Mouse (Mus musculus): ENCODE results near the gene Tll2. TPM values are rescaled to one million over a fixed set of nuclear protein-coding genes. Genes with fewer than 3 reads are reported as not detected.

The Tll2 gene
- polyA plus RNA-seq, 2 experiments = not detected

GRCm38 (mm10) chr19:41081589-41081988 lies 125.0 kb downstream of the Tll2 start:
- no peaks in the 10 kb centered on the region for H3K9me3 ChIP-seq (ENCODE audit: control insufficient read depth, low read length)
- no peak overlapping the region for H3K4me3 ChIP-seq (ENCODE audit: insufficient read depth in 1 of 2, low read depth in 2 of 2, low read length in 2 of 2)
- H3K27ac ChIP-seq = no peak overlapping the region
- WGBS (ENCODE audit: insufficient replicate concordance) = 56% methylated on average over 3 of the region's 3 CpGs
- no peaks in the 10 kb centered on the region for H3K4me1 ChIP-seq (replicated peaks; ENCODE audit: control insufficient read depth in 2 of 2, insufficient read depth in 2 of 2, low read length in 1 of 2)
- DNase-seq (ENCODE audit: low read depth in 3 of 3, low spot score in 3 of 3) = no peak
- no peaks in the 10 kb centered on the region for H3K36me3 ChIP-seq (replicated peaks; ENCODE audit: control insufficient read depth, insufficient read depth, low read depth)
- H3K27me3 ChIP-seq (ENCODE audit: control insufficient read depth, insufficient read depth, low read length) = no peaks in the 10 kb centered on the region
- no peak for ATAC-seq (ENCODE audit: insufficient read depth)
- no peak overlapping the region for H3K4me2 ChIP-seq (ENCODE audit: low read depth)
- no peak overlapping the region for H3K9ac ChIP-seq (replicated peaks)
- TF ChIP-seq CTCF (IDR thresholded peaks at IDR 0.05; ENCODE audit: low read depth) (no peak), EP300 (IDR thresholded peaks at IDR 0.05; ENCODE audit: low read depth) (no peak)

- 65% methylated on average over 3 of the region's 3 CpGs for WGBS (ENCODE audit: insufficient replicate concordance)
Observed at GRCm38 (mm10) chr19:41076906-41077305, 129.7 kb downstream of the Tll2 start, which contains the start of gene Opalin. Gene Opalin (minus strand): TSS chr19:41077113.

DNA sequence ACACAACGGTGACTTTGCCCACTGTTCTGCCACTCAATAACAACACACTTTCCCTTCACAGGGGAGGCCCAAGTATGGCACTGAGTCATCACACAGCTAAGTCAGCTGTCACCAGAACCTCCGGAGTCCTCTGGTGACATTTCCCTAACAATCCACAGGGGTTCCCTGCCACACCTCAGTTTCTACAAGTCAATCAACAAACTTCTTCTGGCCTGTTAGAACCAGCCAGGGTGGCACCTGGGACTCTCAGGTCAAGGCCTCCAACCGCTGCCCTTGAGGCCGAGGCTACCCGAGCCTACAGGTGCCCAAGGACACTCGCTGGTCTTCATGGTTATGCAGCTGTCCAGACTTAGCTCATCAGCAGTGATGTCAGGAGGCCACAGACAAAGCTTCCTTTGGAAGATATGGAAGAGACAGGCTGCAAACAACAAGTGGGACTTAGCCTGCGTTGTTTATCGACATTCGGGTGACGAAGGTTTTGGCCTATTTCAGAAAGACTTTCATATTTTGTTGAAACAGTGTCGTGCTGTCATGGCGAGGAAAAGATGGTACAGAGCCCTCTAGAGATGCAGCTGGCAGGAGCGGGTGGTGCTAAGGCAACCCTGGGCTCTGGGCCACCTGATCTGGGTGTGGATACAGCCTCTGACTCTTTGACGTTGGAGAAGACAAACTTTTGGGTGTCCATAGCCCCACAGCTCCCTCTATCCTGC lies 132.7 kb downstream of the Tll2 start:
- no peak for ATAC-seq (ENCODE audit: insufficient read depth)

More at GRCm38 (mm10) chr19:41076906-41077305, 129.7 kb downstream of the Tll2 start, which contains the start of gene Opalin:
- no peaks in the 10 kb centered on the region for H3K27me3 ChIP-seq (ENCODE audit: control insufficient read depth, insufficient read depth, low read length)
- no peak within 1 kb of the TSS for H3K4me3 ChIP-seq (ENCODE audit: insufficient read depth in 1 of 2, low read depth in 2 of 2, low read length in 2 of 2)
- no peak within 1 kb of the TSS for H3K4me2 ChIP-seq (ENCODE audit: low read depth)
- H3K9me3 ChIP-seq (ENCODE audit: control insufficient read depth, low read length) = no peaks in the 10 kb centered on the region
- no peaks in the 10 kb centered on the region for H3K36me3 ChIP-seq (replicated peaks; ENCODE audit: control insufficient read depth, insufficient read depth, low read depth)
- DNase-seq (ENCODE audit: low read depth in 3 of 3, low spot score in 3 of 3) = no peak
- no peak within 1 kb of the TSS for H3K27ac ChIP-seq
- TF ChIP-seq CTCF (IDR thresholded peaks at IDR 0.05; ENCODE audit: low read depth) (no peak), EP300 (IDR thresholded peaks at IDR 0.05; ENCODE audit: low read depth) (no peak)
- H3K9ac ChIP-seq (replicated peaks) = no peak within 1 kb of the TSS
- no peaks in the 10 kb centered on the region for H3K4me1 ChIP-seq (replicated peaks; ENCODE audit: control insufficient read depth in 2 of 2, insufficient read depth in 2 of 2, low read length in 1 of 2)
- ATAC-seq (ENCODE audit: insufficient read depth) = no peak

DNA sequence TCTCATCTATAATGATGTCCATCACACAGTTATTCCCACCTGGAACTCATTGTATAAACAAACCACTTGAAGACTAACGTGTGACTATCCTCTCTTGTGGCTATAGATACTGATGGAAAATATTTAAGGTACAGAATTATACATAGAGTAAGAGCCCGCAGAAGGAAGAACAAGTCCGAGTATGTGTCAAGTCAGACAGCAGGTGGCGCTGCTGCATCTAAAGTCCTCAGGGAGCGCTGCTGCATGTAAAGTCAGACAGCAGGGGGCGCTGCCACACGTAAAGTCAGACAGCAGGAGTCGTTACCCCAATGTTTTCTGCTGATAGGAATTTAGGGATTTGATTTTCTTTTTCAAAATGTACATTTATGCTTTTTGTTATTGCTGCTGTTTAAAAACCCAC lies 135.1 kb downstream of the Tll2 start:
- H3K4me3 ChIP-seq (ENCODE audit: insufficient read depth in 1 of 2, low read depth in 2 of 2, low read length in 2 of 2) = no peak overlapping the region
- no peak overlapping the region for H3K4me2 ChIP-seq (ENCODE audit: low read depth)
- ATAC-seq (ENCODE audit: insufficient read depth) (no peak), DNase-seq (ENCODE audit: low read depth in 3 of 3, low spot score in 3 of 3) (peak; percentile 70 to 82 (median 77))
- H3K9me3 ChIP-seq (ENCODE audit: control insufficient read depth, low read length) = no peaks in the 10 kb centered on the region
- H3K36me3 ChIP-seq (replicated peaks; ENCODE audit: control insufficient read depth, insufficient read depth, low read depth) = no peaks in the 10 kb centered on the region
- H3K4me1 ChIP-seq (replicated peaks; ENCODE audit: control insufficient read depth in 2 of 2, insufficient read depth in 2 of 2, low read length in 1 of 2) = no peaks in the 10 kb centered on the region
- H3K9ac ChIP-seq (replicated peaks) = no peak overlapping the region
- no peak overlapping the region for H3K27ac ChIP-seq
- no peaks in the 10 kb centered on the region for H3K27me3 ChIP-seq (ENCODE audit: control insufficient read depth, insufficient read depth, low read length)
- 5% methylated on average over 8 of the region's 8 CpGs for WGBS (ENCODE audit: insufficient replicate concordance)
- TF ChIP-seq EP300 (IDR thresholded peaks at IDR 0.05; ENCODE audit: low read depth) (no peak), CTCF (IDR thresholded peaks at IDR 0.05; ENCODE audit: low read depth) (peak; percentile 99)

More for the DNA sequence above, 132.7 kb downstream of the Tll2 start:
- Histone ChIP-seq H3K4me3 (ENCODE audit: insufficient read depth in 1 of 2, low read depth in 2 of 2, low read length in 2 of 2) (no peak overlapping the region), H3K9me3 (ENCODE audit: control insufficient read depth, low read length) (no peaks in the 10 kb centered on the region), H3K9ac (replicated peaks) (no peak overlapping the region), H3K27me3 (ENCODE audit: control insufficient read depth, insufficient read depth, low read length) (no peaks in the 10 kb centered on the region), H3K27ac (no peak overlapping the region), H3K4me2 (ENCODE audit: low read depth) (no peak overlapping the region), H3K4me1 (replicated peaks; ENCODE audit: control insufficient read depth in 2 of 2, insufficient read depth in 2 of 2, low read length in 1 of 2) (no peaks in the 10 kb centered on the region), H3K36me3 (replicated peaks; ENCODE audit: control insufficient read depth, insufficient read depth, low read depth) (no peaks in the 10 kb centered on the region)
- 63% methylated on average over 14 of the region's 14 CpGs for WGBS (ENCODE audit: insufficient replicate concordance)
- TF ChIP-seq CTCF (IDR thresholded peaks at IDR 0.05; ENCODE audit: low read depth) (no peak), EP300 (IDR thresholded peaks at IDR 0.05; ENCODE audit: low read depth) (no peak)
- DNase-seq (ENCODE audit: low read depth in 3 of 3, low spot score in 3 of 3) = no peak

DNA sequence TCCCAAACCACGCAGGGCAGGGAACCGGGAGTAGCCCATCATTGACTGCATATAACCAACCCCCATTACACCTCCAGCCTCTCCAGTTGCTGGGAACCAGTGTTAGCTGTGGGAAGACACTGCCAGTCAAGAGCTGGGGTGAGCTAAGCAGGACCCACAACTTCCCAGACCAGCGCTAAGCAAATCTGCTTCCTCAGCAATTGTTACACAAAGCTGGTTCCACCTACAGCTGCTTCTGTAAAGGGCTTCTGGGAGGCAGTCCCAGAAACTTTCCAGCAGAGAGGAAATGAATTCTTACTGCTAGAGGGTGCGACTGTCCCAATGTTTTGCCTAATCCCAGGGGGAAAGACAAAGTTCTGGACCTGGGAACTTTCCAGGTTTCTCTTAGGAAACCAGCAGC lies 151.9 kb downstream of the Tll2 start:
- ATAC-seq (ENCODE audit: insufficient read depth) (no peak), DNase-seq (ENCODE audit: low read depth in 3 of 3, low spot score in 3 of 3) (no peak)
- TF ChIP-seq EP300 (IDR thresholded peaks at IDR 0.05; ENCODE audit: low read depth) (no peak), CTCF (IDR thresholded peaks at IDR 0.05; ENCODE audit: low read depth) (no peak)
- Histone ChIP-seq H3K9me3 (ENCODE audit: control insufficient read depth, low read length) (no peaks in the 10 kb centered on the region), H3K4me2 (ENCODE audit: low read depth) (no peak overlapping the region), H3K27ac (no peak overlapping the region), H3K27me3 (ENCODE audit: control insufficient read depth, insufficient read depth, low read length) (no peaks in the 10 kb centered on the region), H3K4me3 (ENCODE audit: insufficient read depth in 1 of 2, low read depth in 2 of 2, low read length in 2 of 2) (no peak overlapping the region), H3K36me3 (replicated peaks; ENCODE audit: control insufficient read depth, insufficient read depth, low read depth) (no peaks in the 10 kb centered on the region), H3K4me1 (replicated peaks; ENCODE audit: control insufficient read depth in 2 of 2, insufficient read depth in 2 of 2, low read length in 1 of 2) (peaks cover 0 to 4% of the 10 kb centered on the region in 2 experiments; a peak in 2 of 4 replicates), H3K9ac (replicated peaks) (no peak overlapping the region)
- 40% methylated on average over 4 of the region's 4 CpGs for WGBS (ENCODE audit: insufficient replicate concordance)
